11 mouse cellular contexts compared by ENCODE assay signal in genomic region chr11:75736978-75737377, GRCm38 (mm10). TPM values are rescaled to one million over a fixed set of nuclear protein-coding genes. Genes with fewer than 3 reads are reported as not detected.
DNase-seq lines count a peak whose midpoint lies in the region; ATAC-seq and TF ChIP-seq lines count a peak whose summit lies in the region.
"Had no signal": no experiment of that assay in that cellular context is flagged by ENCODE, and none has a peak within 500 bp of the region (broad histone marks: within the 10 kb centered on the region; RNA-seq: fewer than 3 reads in every experiment).

No protein-coding gene starts in this region.

- ATAC-seq in lung, postnatal 0 days = peak; percentile 8; the same call in 1 of the 2 replicates
- ATAC-seq in hindbrain, embryonic 15.5 days (ENCODE audit: low FRiP score, low read depth) = no peak
- ATAC-seq in neural tube, embryonic 15.5 days (ENCODE audit: low FRiP score) = no peak

- 42% methylated on average over 3 of the region's 3 CpGs for WGBS in lung, postnatal 0 days
- WGBS in lung, adult 2 months = 21% methylated on average over 3 of the region's 3 CpGs
- WGBS in hindbrain, embryonic 15.5 days = 65% methylated on average over 3 of the region's 3 CpGs
- 79% methylated on average over 3 of the region's 3 CpGs for WGBS in neural tube, embryonic 15.5 days

- no peak for TF ChIP-seq CTCF in gastrocnemius, adult 2 months (IDR thresholded peaks at IDR 0.05)
- no peak for TF ChIP-seq CTCF in lung, postnatal 0 days (IDR thresholded peaks at IDR 0.05)
- no peak for TF ChIP-seq CTCF in lung, adult 2 months (IDR thresholded peaks at IDR 0.05; ENCODE audit: insufficient read depth, low read length)

- no peak for DNase-seq in gastrocnemius, adult 2 months
- DNase-seq in gastrocnemius, postnatal 4 days (ENCODE audit: low spot score in 2 of 2) = no peak
- peak; percentile 64 for DNase-seq in lung, postnatal 0 days (ENCODE audit: low spot score)
- DNase-seq in lung, adult 2 months = no peak
- DNase-seq in urinary bladder, postnatal 36 days (ENCODE audit: low spot score in 2 of 2) = no peak
- DNase-seq in urinary bladder, postnatal 14 days (ENCODE audit: low spot score) = no peak
- DNase-seq: B cell, adult 2 months; cerebellum, adult 9-10 months; kidney, adult 11 months had no signal

- no peak overlapping the region for H3K9ac ChIP-seq in lung, postnatal 0 days (replicated peaks; ENCODE audit: low read depth)
- H3K9ac ChIP-seq in hindbrain, embryonic 15.5 days = no peak overlapping the region
- H3K9ac ChIP-seq in neural tube, embryonic 15.5 days (replicated peaks) = no peak overlapping the region

- no peaks in the 10 kb centered on the region for H3K9me3 ChIP-seq in lung, postnatal 0 days (ENCODE audit: low read length)
- no peaks in the 10 kb centered on the region for H3K9me3 ChIP-seq in hindbrain, embryonic 15.5 days
- H3K9me3 ChIP-seq in neural tube, embryonic 15.5 days (replicated peaks) = no peaks in the 10 kb centered on the region

- intact Hi-C loops in gastrocnemius, adult 2 months (cut with DNase I) = no loop called here

- TF ChIP-seq EP300 in lung, postnatal 0 days (IDR thresholded peaks at IDR 0.05) = peak; percentile 92

- peak overlapping the region; percentile 52 for H3K27ac ChIP-seq in gastrocnemius, adult 2 months
- peak overlapping the region; percentile 38; the same call in 1 of the 2 replicates for H3K27ac ChIP-seq in lung, postnatal 0 days (ENCODE audit: low read length)
- H3K27ac ChIP-seq in hindbrain, embryonic 15.5 days (replicated peaks) = no peak overlapping the region
- H3K27ac ChIP-seq in neural tube, embryonic 15.5 days (replicated peaks) = no peak overlapping the region

- peaks cover 25% of the 10 kb centered on the region; the same call in 1 of the 2 replicates for H3K4me1 ChIP-seq in lung, postnatal 0 days (ENCODE audit: insufficient read depth, low read depth, low read length)
- H3K4me1 ChIP-seq in lung, adult 2 months (ENCODE audit: control insufficient read depth, insufficient read depth, low read length) = peaks cover 43% of the 10 kb centered on the region
- H3K4me1 ChIP-seq in hindbrain, embryonic 15.5 days (replicated peaks) = peaks cover 63% of the 10 kb centered on the region
- H3K4me1 ChIP-seq in neural tube, embryonic 15.5 days = peaks cover 63% of the 10 kb centered on the region

- no peak for TF ChIP-seq POLR2A in lung, adult 2 months (IDR thresholded peaks at IDR 0.05; ENCODE audit: borderline replicate concordance, extremely low read depth, low read depth, low read length)

- peak overlapping the region; percentile 38 for H3K4me3 ChIP-seq in gastrocnemius, adult 2 months
- no peak overlapping the region for H3K4me3 ChIP-seq in lung, postnatal 0 days (ENCODE audit: low read depth, low read length)
- H3K4me3 ChIP-seq in lung, adult 2 months (replicated peaks; ENCODE audit: extremely low read depth, low read depth, low read length) = no peak overlapping the region
- no peak overlapping the region for H3K4me3 ChIP-seq in hindbrain, embryonic 15.5 days
- no peak overlapping the region for H3K4me3 ChIP-seq in neural tube, embryonic 15.5 days (replicated peaks)

- no peaks in the 10 kb centered on the region for H3K27me3 ChIP-seq in lung, postnatal 0 days (replicated peaks; ENCODE audit: insufficient read depth, low read length)
- H3K27me3 ChIP-seq in hindbrain, embryonic 15.5 days = no peaks in the 10 kb centered on the region
- H3K27me3 ChIP-seq in neural tube, embryonic 15.5 days (replicated peaks) = no peaks in the 10 kb centered on the region

- H3K36me3 ChIP-seq in lung, postnatal 0 days (ENCODE audit: insufficient read depth, low read length) = no peaks in the 10 kb centered on the region
- no peaks in the 10 kb centered on the region for H3K36me3 ChIP-seq in hindbrain, embryonic 15.5 days
- H3K36me3 ChIP-seq in neural tube, embryonic 15.5 days = no peaks in the 10 kb centered on the region; the same call in 1 of the 2 replicates

- H3K4me2 ChIP-seq in lung, postnatal 0 days (replicated peaks; ENCODE audit: low read depth, low read length) = no peak overlapping the region
- peak overlapping the region; percentile 35 for H3K4me2 ChIP-seq in hindbrain, embryonic 15.5 days
- H3K4me2 ChIP-seq in neural tube, embryonic 15.5 days = peak overlapping the region; percentile 74

RNA-seq across cellular contexts. Expression of gene Ywhae, which starts 4.3 kb away (rescaled TPM):
- total RNA-seq in gastrocnemius, adult 2 months (2021) = 100 to 1,000 TPM; 545 to 577 TPM
- 100 to 1,000 TPM; 749 to 818 TPM for total RNA-seq in gastrocnemius, postnatal 4 days (2021)
- 453 and 499 TPM in 2 replicates for polyA plus RNA-seq in lung, postnatal 0 days (2015; fragmentation: Nextera tagmentation; extraction: Ambion mirVana)
- 110 and 177 TPM in 2 replicates for polyA plus RNA-seq in lung, adult 2 months (2012; rRNA removed)
- polyA plus RNA-seq in hindbrain, embryonic 15.5 days (2015; fragmentation: Nextera tagmentation; extraction: Ambion mirVana) = 1,343 and 1,395 TPM in 2 replicates
- polyA plus RNA-seq in neural tube, embryonic 15.5 days (2015; fragmentation: Nextera tagmentation; extraction: Ambion mirVana) = 1,285 and 1,371 TPM in 2 replicates

RNA-seq across cellular contexts. Expression of gene Crk, which starts 57.9 kb away (rescaled TPM):
- total RNA-seq in gastrocnemius, adult 2 months (2021) = 10 to 100 TPM; 53.4 to 64.3 TPM
- total RNA-seq in gastrocnemius, postnatal 4 days (2021) = 10 to 100 TPM; 67.5 to 76.6 TPM
- polyA plus RNA-seq in lung, postnatal 0 days (2015; fragmentation: Nextera tagmentation; extraction: Ambion mirVana) = 83.8 and 90.3 TPM in 2 replicates
- polyA plus RNA-seq in lung, adult 2 months (2012; rRNA removed) = 49.5 and 140 TPM in 2 replicates
- polyA plus RNA-seq in hindbrain, embryonic 15.5 days (2015; fragmentation: Nextera tagmentation; extraction: Ambion mirVana) = 109 TPM in 2 replicates
- 102 and 107 TPM in 2 replicates for polyA plus RNA-seq in neural tube, embryonic 15.5 days (2015; fragmentation: Nextera tagmentation; extraction: Ambion mirVana)

RNA-seq across cellular contexts. Expression of gene Doc2b, which starts 58.9 kb away (rescaled TPM):
- total RNA-seq in gastrocnemius, adult 2 months (2021) = 1 to 10 TPM; 1.0 to 1.4 TPM
- total RNA-seq in gastrocnemius, postnatal 4 days (2021) = 1 to 10 TPM; 1.1 to 1.6 TPM
- polyA plus RNA-seq in lung, postnatal 0 days (2015; fragmentation: Nextera tagmentation; extraction: Ambion mirVana) = 0.06 and 0.10 TPM in 2 replicates
- polyA plus RNA-seq in lung, adult 2 months (2012; rRNA removed) = 0.22 and 0.33 TPM in 2 replicates
- 3.2 and 3.4 TPM in 2 replicates for polyA plus RNA-seq in hindbrain, embryonic 15.5 days (2015; fragmentation: Nextera tagmentation; extraction: Ambion mirVana)
- 2.5 and 2.8 TPM in 2 replicates for polyA plus RNA-seq in neural tube, embryonic 15.5 days (2015; fragmentation: Nextera tagmentation; extraction: Ambion mirVana)

Comparison
In these comparisons a context has a peak if more than half of its experiments do, and no peak if none do; other contexts are left out.
1. H3K27ac ChIP-seq: peak in gastrocnemius, adult 2 months (single experiment) and lung, postnatal 0 days (single experiment); none in hindbrain, embryonic 15.5 days (single experiment) and neural tube, embryonic 15.5 days (single experiment).